Mouse (Mus musculus) heart, embryonic 12.5 days (tissue): ENCODE measurements around the gene Rps27. TPM values are rescaled to one million over a fixed set of nuclear protein-coding genes. Genes with fewer than 3 reads are reported as not detected.

ENCODE experiments used
- ATAC-seq: fragments of 200-750 bp; cut with Nextera tagmentation; 2 replicates; pipeline ENCODE4 v1.8.0; 2017; ENCODE audit warnings: moderate TSS enrichment, moderate library complexity; ENCODE audit not compliant: insufficient number of reproducible peaks, low FRiP score
- H3K27ac ChIP-seq: fragments of 300-500 bp; sonication (generic); 2 replicates; pipeline ENCODE4 v1.5.1; 2016; ENCODE audit warnings: mild to moderate bottlenecking, moderate library complexity; ENCODE audit not compliant: poor library complexity, severe bottlenecking
- H3K27me3 ChIP-seq: fragments of 300-500 bp; sonication (generic); replicated peaks from 2 replicates; pipeline ENCODE4 v1.6.1; 2016; ENCODE audit warnings: mild to moderate bottlenecking, moderate library complexity
- H3K36me3 ChIP-seq: fragments of 300-500 bp; sonication (generic); 2 replicates; pipeline ENCODE4 v1.6.1; 2016; ENCODE audit warnings: mild to moderate bottlenecking, moderate library complexity
- H3K4me1 ChIP-seq: fragments of 300-500 bp; sonication (generic); replicated peaks from 2 replicates; pipeline ENCODE4 v1.6.1; 2016; ENCODE audit warnings: mild to moderate bottlenecking
- H3K4me2 ChIP-seq: fragments of 300-500 bp; sonication (generic); 2 replicates; pipeline ENCODE4 v1.6.1; 2016; ENCODE audit warnings: mild to moderate bottlenecking, moderate library complexity
- H3K4me3 ChIP-seq: fragments of 300-500 bp; sonication (generic); 2 replicates; pipeline ENCODE4 v1.5.1; 2016; ENCODE audit warnings: mild to moderate bottlenecking
- H3K9ac ChIP-seq: fragments of 300-500 bp; sonication (generic); 2 replicates; pipeline ENCODE4 v1.6.1; 2016; ENCODE audit warnings: mild to moderate bottlenecking, moderate library complexity
- H3K9me3 ChIP-seq: fragments of 300-500 bp; sonication (generic); replicated peaks from 2 replicates; pipeline ENCODE4 v1.6.1; 2016; ENCODE audit warnings: mild to moderate bottlenecking, moderate library complexity
- WGBS: fragments of 180-500 bp; shearing (Covaris S2); methylation state at CpG from one replicate; pipeline ENCODE4 v1.1.7; 2016; 5-methylcytosine and 5-hydroxymethylcytosine counted together
- polyA plus RNA-seq: library from polyadenylated mRNA; unstranded; fragments of >200 nt; fragmentation: Nextera tagmentation; extraction: Ambion mirVana; gene quantifications from 2 replicates; pipeline ENCODE4 v1.2.1, GENCODE M21; 2016

Rps27 gene
- polyA plus RNA-seq, 1 experiment from 2014 or later = 793 TPM

- H3K9me3 ChIP-seq = no peaks in the 10 kb centered on the region
- ATAC-seq = no peak
- H3K27ac ChIP-seq = no peak overlapping the region
- H3K4me3 ChIP-seq = no peak overlapping the region
- peaks cover 28% of the 10 kb centered on the region for H3K4me1 ChIP-seq
- WGBS = 78% methylated on average over 6 of the region's 6 CpGs
- no peak overlapping the region for H3K4me2 ChIP-seq
- H3K9ac ChIP-seq = no peak overlapping the region
- no peaks in the 10 kb centered on the region for H3K27me3 ChIP-seq
- H3K36me3 ChIP-seq = peaks cover 19% of the 10 kb centered on the region
These were observed 37.3 kb upstream of the Rps27 start for GRCm38 (mm10) chr3:90250791-90251190.

DNA sequence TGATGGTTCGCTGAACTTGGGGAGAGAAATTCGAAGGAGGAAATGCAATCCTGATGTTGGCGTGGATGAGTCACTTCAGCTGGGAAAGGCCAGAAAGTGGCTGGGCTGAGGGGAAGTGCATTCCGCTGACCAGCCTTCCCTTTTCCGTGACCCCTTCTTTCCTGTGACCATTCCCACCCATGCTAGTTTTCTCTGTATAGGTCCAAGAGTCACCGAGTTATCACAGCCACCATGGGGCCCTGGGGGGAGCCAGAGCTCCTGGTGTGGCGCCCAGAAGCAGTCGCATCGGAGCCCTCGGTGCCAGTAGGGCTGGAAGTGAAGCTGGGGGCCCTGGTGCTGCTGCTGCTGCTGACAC is 35.3 kb upstream of the Rps27 start:
- Histone ChIP-seq H3K36me3 (peaks cover 19% of the 10 kb centered on the region), H3K9ac (peak overlapping the region; percentile 83), H3K27me3 (no peaks in the 10 kb centered on the region), H3K27ac (peak overlapping the region; percentile 94), H3K9me3 (no peaks in the 10 kb centered on the region), H3K4me3 (peak overlapping the region; percentile 68), H3K4me1 (peaks cover 25% of the 10 kb centered on the region), H3K4me2 (peak overlapping the region; percentile 83)
- under 1% methylated on average over 10 of the region's 10 CpGs for WGBS
- peak; percentile 29; the same call in 1 of the 2 replicates for ATAC-seq

DNA sequence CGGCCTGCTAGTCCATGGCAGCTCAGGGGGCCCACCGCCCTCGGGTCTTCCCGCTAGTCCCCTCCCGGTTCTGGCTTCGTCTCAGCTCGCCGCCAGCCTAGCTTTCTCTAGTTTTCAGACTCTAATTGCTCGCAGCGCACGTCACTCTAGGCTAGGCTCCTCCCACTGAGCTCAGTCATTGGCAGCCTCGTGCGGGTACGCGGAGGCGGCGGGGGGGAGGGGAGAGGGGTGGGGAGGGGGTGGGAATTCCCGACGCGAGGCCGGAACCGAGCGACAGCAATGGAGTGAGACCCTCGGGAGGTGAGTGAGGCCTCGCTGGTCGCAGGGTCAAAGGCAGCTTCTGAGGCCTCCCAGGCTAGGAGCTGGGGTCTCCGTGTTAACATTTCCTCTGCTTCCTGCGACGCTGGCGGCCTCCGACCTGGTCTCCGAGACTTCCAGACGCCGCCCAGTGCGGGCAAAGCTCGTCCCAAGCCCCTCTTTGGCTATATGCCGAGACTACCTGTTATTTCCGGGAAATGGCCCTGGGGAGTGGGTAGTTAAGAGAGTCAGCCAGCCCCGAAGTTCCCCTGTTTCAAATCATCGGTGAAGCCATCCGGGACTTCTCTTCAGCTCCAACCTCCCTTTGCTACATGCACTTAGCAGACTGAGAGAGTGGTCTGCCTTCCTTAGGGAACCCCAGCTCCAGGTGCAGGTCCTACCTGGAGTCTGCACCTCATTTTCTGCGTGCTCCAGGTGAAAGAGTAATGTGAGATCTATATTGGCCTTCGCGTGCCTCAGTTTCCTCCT is 34.7 kb upstream of the Rps27 start, which contains the start of gene Slc39a1:
TSS of gene Slc39a1 (plus strand) at position 213 of the 786 bp plus-strand sequence.
- H3K4me1 ChIP-seq = peaks cover 28% of the 10 kb centered on the region
- H3K36me3 ChIP-seq = peaks cover 19% of the 10 kb centered on the region
- H3K27me3 ChIP-seq = no peaks in the 10 kb centered on the region
- ATAC-seq = peak; percentile 94
- under 1% methylated on average over 44 of the region's 44 CpGs for WGBS
- H3K9me3 ChIP-seq = no peaks in the 10 kb centered on the region
- peak within 1 kb of the TSS; percentile 83 for H3K4me2 ChIP-seq
- peak within 1 kb of the TSS; percentile 83 for H3K9ac ChIP-seq
- H3K27ac ChIP-seq = peak within 1 kb of the TSS; percentile 94
- H3K4me3 ChIP-seq = peak within 1 kb of the TSS; percentile 68

GRCm38 (mm10) chr3:90247630-90247959 is 34.1 kb upstream of the Rps27 start:
- H3K27me3 ChIP-seq = no peaks in the 10 kb centered on the region
- 2% methylated on average over 3 of the region's 3 CpGs for WGBS
- ATAC-seq = no peak
- H3K27ac ChIP-seq = peak overlapping the region; percentile 94
- peaks cover 33% of the 10 kb centered on the region for H3K4me1 ChIP-seq
- H3K4me2 ChIP-seq = peak overlapping the region; percentile 83
- peak overlapping the region; percentile 68 for H3K4me3 ChIP-seq
- peak overlapping the region; percentile 83 for H3K9ac ChIP-seq
- peaks cover 19% of the 10 kb centered on the region for H3K36me3 ChIP-seq
- H3K9me3 ChIP-seq = no peaks in the 10 kb centered on the region

DNA sequence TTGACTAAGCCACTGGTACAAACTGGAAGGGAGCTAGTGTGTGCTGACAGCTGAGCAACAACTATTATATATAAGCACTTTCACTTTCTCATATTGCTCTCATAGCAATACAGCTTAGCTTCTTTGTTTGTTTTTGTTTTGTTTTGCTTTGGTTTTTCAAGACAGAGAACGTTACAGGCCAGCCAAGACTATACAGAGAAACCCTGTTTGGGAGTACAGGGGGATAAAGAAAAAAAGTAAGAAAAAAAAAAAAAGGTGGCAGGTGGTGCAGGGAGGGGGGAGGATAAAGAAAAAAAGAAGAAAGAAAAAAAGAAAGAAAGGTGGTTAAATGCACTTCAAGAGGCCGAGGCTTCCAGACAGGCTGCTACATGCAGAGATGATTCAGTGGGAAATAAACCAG is 32.0 kb upstream of the Rps27 start:
- Histone ChIP-seq H3K4me3 (no peak overlapping the region), H3K4me1 (peaks cover 26% of the 10 kb centered on the region), H3K9me3 (no peaks in the 10 kb centered on the region), H3K36me3 (peaks cover 4% of the 10 kb centered on the region), H3K27ac (no peak overlapping the region), H3K27me3 (no peaks in the 10 kb centered on the region), H3K9ac (no peak overlapping the region), H3K4me2 (no peak overlapping the region)
- WGBS = 65% methylated on average over 2 of the region's 2 CpGs
- no peak for ATAC-seq

DNA sequence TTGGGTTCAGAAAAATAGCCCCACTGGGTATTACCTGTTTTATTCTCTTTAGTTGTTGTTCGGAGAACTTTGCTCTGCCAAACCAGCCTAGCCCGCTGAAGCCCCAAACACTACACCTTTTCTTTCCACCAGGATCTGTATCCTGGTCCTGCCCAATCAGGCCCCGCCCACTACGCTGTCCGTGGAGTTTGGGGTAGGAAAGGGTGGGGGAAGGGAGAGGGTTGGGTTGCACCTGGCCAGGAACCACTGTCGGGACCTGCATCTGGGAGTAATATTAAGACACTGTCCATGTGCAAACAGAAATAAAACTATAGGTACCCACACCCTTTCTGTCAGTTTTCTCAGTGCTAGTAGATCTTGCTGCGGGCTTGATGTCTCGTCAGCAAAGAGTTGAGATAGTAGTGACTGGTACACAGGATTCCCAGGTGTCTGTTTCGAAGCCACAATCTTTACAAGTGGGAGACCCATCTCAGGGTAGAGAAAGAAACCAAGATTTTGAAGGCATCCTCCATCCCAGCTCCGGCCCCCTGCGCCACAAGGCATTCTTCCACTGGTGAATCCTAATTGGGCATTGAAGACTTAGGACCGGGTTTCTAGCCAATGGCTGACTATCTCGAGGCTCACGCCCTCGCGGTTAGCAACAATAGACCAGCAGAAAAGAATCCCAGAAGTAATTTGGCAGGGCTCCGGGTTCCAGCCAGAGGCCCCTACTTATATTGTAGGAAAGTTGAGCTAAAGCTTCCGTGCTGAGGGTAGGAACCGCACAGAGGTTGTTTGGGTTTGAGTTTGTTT is 29.7 kb upstream of the Rps27 start, which contains the start of gene Creb3l4:
TSS of gene Creb3l4 (minus strand) at position 529 of the 792 bp plus-strand sequence.
- peak within 1 kb of the TSS; percentile 48 for H3K4me3 ChIP-seq
- ATAC-seq = peak; percentile 36; the same call in 1 of the 2 replicates
- 5% methylated on average over 19 of the region's 19 CpGs for WGBS
- no peaks in the 10 kb centered on the region for H3K9me3 ChIP-seq
- H3K36me3 ChIP-seq = no peaks in the 10 kb centered on the region
- peak within 1 kb of the TSS; percentile 83 for H3K4me2 ChIP-seq
- peaks cover 16% of the 10 kb centered on the region for H3K4me1 ChIP-seq
- peak within 1 kb of the TSS; percentile 57; the same call in 1 of the 2 replicates for H3K9ac ChIP-seq
- H3K27me3 ChIP-seq = no peaks in the 10 kb centered on the region
- no peak within 1 kb of the TSS for H3K27ac ChIP-seq

DNA sequence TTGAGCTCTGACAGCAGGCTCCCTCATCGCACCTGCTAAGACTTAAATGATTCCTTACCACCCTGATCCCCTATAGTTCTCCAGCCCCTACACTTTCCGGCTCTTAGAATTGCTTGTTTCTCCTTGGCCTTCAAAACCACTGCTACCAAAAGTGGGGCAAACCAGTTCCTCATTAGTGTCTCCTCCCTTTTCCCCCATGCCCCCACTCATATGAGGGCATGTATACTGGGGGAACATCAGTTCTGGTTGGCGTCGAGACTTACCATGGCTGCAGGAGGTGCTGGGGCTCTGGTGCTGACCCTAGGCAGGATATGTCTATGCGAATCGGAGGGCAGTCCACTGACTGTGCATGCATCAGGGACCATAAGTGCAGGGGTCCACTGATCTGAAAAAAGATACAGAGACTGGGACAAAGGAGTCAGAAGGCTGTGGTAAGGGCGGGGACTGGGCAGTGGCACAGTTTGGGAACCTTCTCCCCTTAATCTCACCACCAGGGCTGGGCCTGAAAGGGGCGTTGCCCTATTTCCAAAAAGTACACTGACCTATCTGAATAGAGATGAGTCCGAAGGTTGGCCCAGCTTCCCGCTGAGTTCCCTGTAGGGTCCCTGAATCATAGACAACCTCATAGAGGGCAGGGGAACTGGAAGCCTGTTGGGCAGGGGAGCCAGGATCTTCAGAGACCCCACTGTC is 28.4 kb upstream of the Rps27 start:
- no peak for ATAC-seq
- 80% methylated on average over 10 of the region's 10 CpGs for WGBS
- no peak overlapping the region for H3K4me2 ChIP-seq
- peaks cover 3% of the 10 kb centered on the region; the same call in 1 of the 2 replicates for H3K36me3 ChIP-seq
- no peak overlapping the region for H3K4me3 ChIP-seq
- H3K4me1 ChIP-seq = peaks cover 13% of the 10 kb centered on the region
- H3K9me3 ChIP-seq = no peaks in the 10 kb centered on the region
- no peak overlapping the region for H3K27ac ChIP-seq
- no peak overlapping the region for H3K9ac ChIP-seq
- H3K27me3 ChIP-seq = no peaks in the 10 kb centered on the region

DNA sequence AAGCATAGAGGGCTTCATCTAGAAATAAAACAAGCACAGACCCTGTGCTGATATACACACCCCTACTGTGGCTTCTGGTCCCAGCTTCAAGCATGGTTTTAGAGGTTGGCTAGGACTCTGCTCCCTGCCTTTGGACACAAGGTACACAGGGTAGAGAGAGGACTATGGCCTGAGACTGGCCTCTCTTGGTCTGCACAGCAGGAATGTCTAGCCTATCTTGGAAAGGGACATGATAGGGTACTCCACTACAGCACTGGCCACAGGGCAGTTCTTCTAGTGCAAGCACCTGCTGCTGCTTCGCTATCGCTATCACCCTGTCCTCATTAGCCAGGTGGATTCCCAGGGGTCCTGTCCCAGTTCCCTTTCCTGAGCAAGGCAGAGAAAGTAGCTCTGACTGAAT is 27.8 kb upstream of the Rps27 start:
- Histone ChIP-seq H3K27ac (no peak overlapping the region), H3K9me3 (no peaks in the 10 kb centered on the region), H3K27me3 (no peaks in the 10 kb centered on the region), H3K4me3 (no peak overlapping the region), H3K4me2 (no peak overlapping the region), H3K9ac (no peak overlapping the region), H3K36me3 (peaks cover 5% of the 10 kb centered on the region), H3K4me1 (peaks cover 13% of the 10 kb centered on the region)
- no peak for ATAC-seq
- WGBS = 85% methylated on average over 2 of the region's 2 CpGs

- peak; percentile 95 for ATAC-seq
- Histone ChIP-seq H3K4me3 (peak within 1 kb of the TSS; percentile 84), H3K4me2 (peak within 1 kb of the TSS; percentile 81), H3K4me1 (peaks cover 5% of the 10 kb centered on the region), H3K27me3 (no peaks in the 10 kb centered on the region), H3K36me3 (peaks cover 26% of the 10 kb centered on the region), H3K9ac (peak within 1 kb of the TSS; percentile 80), H3K9me3 (no peaks in the 10 kb centered on the region), H3K27ac (peak within 1 kb of the TSS; percentile 93)
- under 1% methylated on average over 61 of the region's 61 CpGs for WGBS
These were observed 18.3 kb upstream of the Rps27 start, which contains the start of gene Jtb for GRCm38 (mm10) chr3:90231507-90232333. Gene Jtb (plus strand): TSS chr3:90231597.

DNA sequence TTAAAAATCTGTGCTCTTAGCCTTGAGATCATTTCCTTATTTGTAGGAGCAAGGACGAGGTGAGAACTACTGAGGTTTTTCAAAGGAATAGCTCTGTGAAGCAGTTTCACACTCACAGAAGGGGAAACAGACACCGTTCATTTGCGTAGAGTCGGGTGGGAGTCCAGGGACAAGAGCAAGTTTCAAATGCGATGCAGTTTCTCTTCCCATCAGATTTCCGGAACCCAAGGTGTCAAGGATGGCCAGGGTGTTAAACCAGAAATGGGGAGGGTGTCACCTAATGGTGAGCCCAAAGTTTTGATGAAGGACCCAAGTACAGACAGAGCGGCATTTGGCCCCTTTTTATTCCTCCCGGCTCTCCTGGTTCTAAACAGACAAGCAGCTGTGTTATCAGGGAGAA is 17.6 kb upstream of the Rps27 start:
- peaks cover 5% of the 10 kb centered on the region for H3K4me1 ChIP-seq
- peak overlapping the region; percentile 80 for H3K9ac ChIP-seq
- H3K9me3 ChIP-seq = no peaks in the 10 kb centered on the region
- peak overlapping the region; percentile 84 for H3K4me3 ChIP-seq
- WGBS = 11% methylated on average over 8 of the region's 8 CpGs
- H3K27me3 ChIP-seq = no peaks in the 10 kb centered on the region
- H3K36me3 ChIP-seq = peaks cover 25% of the 10 kb centered on the region
- H3K27ac ChIP-seq = peak overlapping the region; percentile 93; the same call in 1 of the 2 replicates
- ATAC-seq = no peak
- H3K4me2 ChIP-seq = peak overlapping the region; percentile 81
